Mouse (Mus musculus) stomach, embryonic 16.5 days (tissue): ENCODE data around the gene Ccdc153. TPM values are rescaled to one million over a fixed set of nuclear protein-coding genes. Genes with fewer than 3 reads are reported as not detected.
A peak's percentile ranks its signal among the peaks of the same experiment; 100 is the strongest.

Source experiments
- ATAC-seq: fragments of 200-750 bp; cut with Nextera tagmentation; 2 replicates; pipeline ENCODE4 v1.8.0; 2017; ENCODE audit warnings: moderate number of reproducible peaks, moderate TSS enrichment; ENCODE audit not compliant: insufficient read depth, low FRiP score
- H3K27ac ChIP-seq: fragments of 300-500 bp; sonication (generic); 2 replicates; pipeline ENCODE4 v1.5.1; 2014; ENCODE audit warnings: low read length
- H3K27me3 ChIP-seq: fragments of 300-500 bp; sonication (generic); 2 replicates; pipeline ENCODE4 v1.6.1; 2014; ENCODE audit warnings: low read length, control low read depth, mixed read lengths; ENCODE audit not compliant: control insufficient read depth, insufficient read depth
- H3K36me3 ChIP-seq: fragments of 300-500 bp; sonication (generic); 2 replicates; pipeline ENCODE4 v1.6.1; 2014; ENCODE audit warnings: low read length; ENCODE audit not compliant: control insufficient read depth, insufficient read depth
- H3K4me1 ChIP-seq: fragments of 300-500 bp; sonication (generic); 2 replicates; pipeline ENCODE4 v1.6.1; 2014; ENCODE audit warnings: low read length, control low read depth, mixed read lengths; ENCODE audit not compliant: control insufficient read depth, insufficient read depth
- H3K4me2 ChIP-seq: fragments of 300-500 bp; sonication (generic); 2 replicates; pipeline ENCODE4 v1.6.1; 2014; ENCODE audit warnings: low read depth, low read length, mixed read lengths
- H3K4me3 ChIP-seq: fragments of 300-500 bp; sonication (generic); replicated peaks from 2 replicates; pipeline ENCODE4 v1.5.1; 2014; ENCODE audit warnings: mild to moderate bottlenecking, low read length
- H3K9ac ChIP-seq: fragments of 300-500 bp; sonication (generic); 2 replicates; pipeline ENCODE4 v1.6.1; 2014; ENCODE audit warnings: low read length
- H3K9me3 ChIP-seq: fragments of 300-500 bp; sonication (generic); replicated peaks from 2 replicates; pipeline ENCODE4 v1.6.1; 2016; ENCODE audit warnings: low read length, control low read depth; ENCODE audit not compliant: control insufficient read depth
- WGBS: fragments of 180-500 bp; shearing (Covaris S2); extraction: QIAGEN DNeasy Blood & Tissue Kit; methylation state at CpG from one replicate; pipeline ENCODE4 v1.1.7; 2014; 5-methylcytosine and 5-hydroxymethylcytosine counted together
- polyA plus RNA-seq: library from polyadenylated mRNA; unstranded; fragments of >200 nt; fragmentation: Nextera tagmentation; extraction: Ambion mirVana; gene quantifications from 2 replicates; pipeline ENCODE4 v1.2.1, GENCODE M21; 2015

Ccdc153 gene
- polyA plus RNA-seq, 1 experiment from 2014 or later, result 0.19 TPM

GRCm38 (mm10) chr9:44234479-44235427 lies 5.7 kb upstream of the Ccdc153 start:
- Histone ChIP-seq H3K9me3 (no peaks in the 10 kb centered on the region), H3K27ac (peak overlapping the region; percentile 63), H3K36me3 (no peaks in the 10 kb centered on the region), H3K27me3 (no peaks in the 10 kb centered on the region), H3K4me3 (peak overlapping the region; percentile 95), H3K9ac (peak overlapping the region; percentile 50), H3K4me2 (peak overlapping the region; percentile 51), H3K4me1 (peaks cover 19% of the 10 kb centered on the region)
- WGBS, result 21% methylated on average over 19 of the region's 19 CpGs
- ATAC-seq, result peak; percentile 14; the same call in 1 of the 2 replicates

GRCm38 (mm10) chr9:44236601-44237000 lies 3.9 kb upstream of the Ccdc153 start:
- Histone ChIP-seq H3K4me2 (no peak overlapping the region), H3K27me3 (no peaks in the 10 kb centered on the region), H3K4me1 (peaks cover 15% of the 10 kb centered on the region), H3K36me3 (no peaks in the 10 kb centered on the region), H3K27ac (no peak overlapping the region), H3K4me3 (no peak overlapping the region), H3K9me3 (no peaks in the 10 kb centered on the region), H3K9ac (no peak overlapping the region)
- WGBS, result 59% methylated on average over 4 of the region's 4 CpGs
- ATAC-seq, result no peak

GRCm38 (mm10) chr9:44237128-44237527 lies 3.3 kb upstream of the Ccdc153 start:
- H3K4me3 ChIP-seq, result no peak overlapping the region
- 69% methylated on average over 4 of the region's 4 CpGs for WGBS
- H3K4me2 ChIP-seq, result no peak overlapping the region
- no peak overlapping the region for H3K9ac ChIP-seq
- no peaks in the 10 kb centered on the region for H3K9me3 ChIP-seq
- no peak for ATAC-seq
- no peaks in the 10 kb centered on the region for H3K36me3 ChIP-seq
- no peak overlapping the region for H3K27ac ChIP-seq
- no peaks in the 10 kb centered on the region for H3K27me3 ChIP-seq
- peaks cover 9% of the 10 kb centered on the region for H3K4me1 ChIP-seq

DNA sequence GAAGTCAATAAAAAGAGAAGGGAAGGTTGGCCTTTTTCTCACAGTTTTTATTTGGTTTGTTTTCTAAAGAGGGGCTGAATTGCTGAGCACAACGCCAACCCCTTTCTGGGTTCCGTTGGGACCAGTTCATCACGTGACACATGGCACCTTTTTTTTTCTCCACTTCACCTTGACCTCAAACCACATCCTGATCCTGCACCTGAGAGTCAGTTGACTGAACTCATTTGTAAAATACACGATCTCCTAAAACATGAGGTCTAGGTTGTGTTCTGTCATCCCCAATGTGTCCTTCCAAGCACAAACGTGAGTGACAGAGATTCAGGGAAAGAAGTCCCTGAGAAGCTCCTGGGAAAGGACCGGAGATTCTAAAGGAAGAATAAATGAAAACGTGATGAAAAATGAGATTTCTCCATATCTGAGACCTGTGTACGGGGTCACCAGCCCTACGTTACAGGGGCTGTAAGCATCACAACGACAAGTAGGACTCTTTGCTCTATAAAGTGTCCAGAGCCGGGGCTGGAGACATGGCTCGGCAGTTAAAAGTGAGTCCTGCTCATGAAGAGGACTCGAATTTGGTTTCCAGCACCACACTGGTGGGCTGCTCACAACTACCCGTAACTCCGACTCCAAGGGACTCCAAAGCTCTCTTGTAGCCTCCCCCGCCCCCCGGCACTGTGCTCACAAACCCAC lies 1.8 kb upstream of the Ccdc153 start:
- no peaks in the 10 kb centered on the region for H3K36me3 ChIP-seq
- no peak for ATAC-seq
- 76% methylated on average over 17 of the region's 17 CpGs for WGBS

GRCm38 (mm10) chr9:44239447-44239846 lies 1.0 kb upstream of the Ccdc153 start:
- 10% methylated on average over 5 of the region's 5 CpGs for whole genome bisulfite sequencing
- no peak overlapping the region for H3K27ac ChIP-seq
- no peaks in the 10 kb centered on the region for H3K36me3 ChIP-seq
- H3K4me2 ChIP-seq, result no peak overlapping the region
- no peaks in the 10 kb centered on the region for H3K9me3 ChIP-seq
- H3K9ac ChIP-seq, result no peak overlapping the region
- no peaks in the 10 kb centered on the region for H3K27me3 ChIP-seq
- no peak for ATAC-seq
- no peak overlapping the region for H3K4me3 ChIP-seq
- H3K4me1 ChIP-seq, result peaks cover 5% of the 10 kb centered on the region; the same call in 1 of the 2 replicates

More for the DNA sequence above, 1.8 kb upstream of the Ccdc153 start:
- Histone ChIP-seq H3K9me3 (no peaks in the 10 kb centered on the region), H3K4me2 (no peak overlapping the region), H3K4me3 (no peak overlapping the region), H3K27me3 (no peaks in the 10 kb centered on the region), H3K27ac (no peak overlapping the region), H3K9ac (no peak overlapping the region), H3K4me1 (peaks cover 5% of the 10 kb centered on the region; the same call in 1 of the 2 replicates)

DNA sequence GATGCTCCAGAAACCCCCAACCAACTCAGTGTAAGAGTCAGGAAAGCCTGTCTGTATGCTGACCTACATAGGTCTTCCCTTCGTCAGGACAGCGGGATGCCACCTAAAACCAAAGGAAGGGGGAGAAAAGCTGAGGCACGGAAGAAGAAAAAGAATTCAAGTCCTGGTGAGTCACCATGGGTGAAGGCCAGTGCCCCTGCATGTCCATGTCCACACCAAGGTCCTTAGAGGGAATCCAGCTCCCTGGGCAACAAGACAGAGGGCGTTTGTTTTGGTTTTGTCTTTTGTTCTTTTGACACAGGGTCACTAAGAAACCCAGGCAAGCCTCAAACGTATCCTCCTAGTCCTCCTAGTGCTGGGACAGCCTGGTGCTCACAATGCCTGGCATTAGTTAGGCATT lies 435 bp downstream of the Ccdc153 start:
- no peak for ATAC-seq

DNA sequence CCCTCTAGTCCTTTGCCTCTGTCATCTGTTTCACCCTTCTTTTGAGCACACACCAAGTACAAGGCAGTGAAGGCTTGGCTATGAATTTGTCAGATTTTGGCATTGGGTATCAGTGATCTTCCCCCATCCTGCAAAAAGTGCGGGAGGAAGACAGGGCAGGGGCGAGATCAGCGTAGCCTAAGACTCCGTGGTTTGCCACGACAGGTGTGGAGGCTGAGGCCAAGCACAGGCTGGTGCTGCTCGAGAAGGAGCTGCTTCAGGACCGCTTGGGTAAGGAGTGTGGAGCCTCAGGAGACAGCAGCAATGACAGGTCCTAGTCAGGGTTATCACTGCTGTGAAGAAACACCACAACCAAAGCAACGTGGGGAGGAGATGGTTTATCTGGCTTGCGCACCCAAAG lies 942 bp downstream of the Ccdc153 start:
- H3K4me2 ChIP-seq, result no peak overlapping the region
- H3K27ac ChIP-seq, result no peak overlapping the region
- no peaks in the 10 kb centered on the region for H3K9me3 ChIP-seq
- peaks cover 5% of the 10 kb centered on the region; the same call in 1 of the 2 replicates for H3K4me1 ChIP-seq
- H3K9ac ChIP-seq, result no peak overlapping the region
- no peaks in the 10 kb centered on the region for H3K27me3 ChIP-seq
- ATAC-seq, result no peak
- H3K4me3 ChIP-seq, result no peak overlapping the region
- 63% methylated on average over 9 of the region's 9 CpGs for WGBS
- no peaks in the 10 kb centered on the region for H3K36me3 ChIP-seq

More for the DNA sequence above, 435 bp downstream of the Ccdc153 start:
- H3K4me3 ChIP-seq, result no peak overlapping the region
- no peaks in the 10 kb centered on the region for H3K9me3 ChIP-seq
- no peak overlapping the region for H3K4me2 ChIP-seq
- no peak overlapping the region for H3K27ac ChIP-seq
- peaks cover 5% of the 10 kb centered on the region; the same call in 1 of the 2 replicates for H3K4me1 ChIP-seq
- no peaks in the 10 kb centered on the region for H3K27me3 ChIP-seq
- WGBS, result 55% methylated on average over 5 of the region's 5 CpGs
- no peaks in the 10 kb centered on the region for H3K36me3 ChIP-seq
- 0 out of 2 replicates have a peak overlapping the region, but pooled peaks have one; percentile 17 for H3K9ac ChIP-seq

DNA sequence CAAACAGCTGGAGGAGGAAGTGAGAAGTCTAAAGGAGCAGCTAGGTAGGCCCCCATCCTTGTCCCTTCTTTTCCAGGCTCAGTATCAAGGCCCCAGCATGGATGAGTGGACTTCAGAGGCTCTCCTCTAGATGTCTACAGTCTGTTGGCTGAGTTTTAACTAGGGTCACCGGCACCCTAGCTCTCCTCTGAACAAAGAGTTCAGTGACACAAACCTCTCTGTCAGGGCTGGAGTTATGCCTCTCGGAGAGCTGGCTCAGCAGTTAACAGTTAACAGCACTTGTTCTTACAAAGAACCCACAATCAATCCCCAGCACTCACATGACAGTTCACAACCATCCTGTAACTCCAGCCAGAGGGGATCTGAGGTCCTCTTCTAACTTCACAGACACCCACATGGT lies 3.1 kb downstream of the Ccdc153 start:
- Histone ChIP-seq H3K4me1 (peaks cover 5% of the 10 kb centered on the region; the same call in 1 of the 2 replicates), H3K27me3 (no peaks in the 10 kb centered on the region), H3K4me2 (no peak overlapping the region), H3K27ac (no peak overlapping the region), H3K9ac (no peak overlapping the region), H3K9me3 (no peaks in the 10 kb centered on the region), H3K36me3 (no peaks in the 10 kb centered on the region), H3K4me3 (no peak overlapping the region)
- ATAC-seq, result no peak
- WGBS, result 50% methylated on average over 2 of the region's 2 CpGs

- Histone ChIP-seq H3K36me3 (no peaks in the 10 kb centered on the region), H3K4me2 (no peak overlapping the region), H3K27ac (no peak overlapping the region), H3K27me3 (no peaks in the 10 kb centered on the region), H3K9ac (no peak overlapping the region), H3K4me3 (no peak overlapping the region), H3K9me3 (no peaks in the 10 kb centered on the region), H3K4me1 (no peaks in the 10 kb centered on the region)
- 73% methylated on average over 6 of the region's 6 CpGs for WGBS
- ATAC-seq, result no peak
Measured at GRCm38 (mm10) chr9:44247907-44248306, 7.4 kb downstream of the Ccdc153 start.
